Mouse (Mus musculus) testis, adult 2 months (tissue): ENCODE data around the gene Armc5.

Experiments used
- CTCF ChIP-seq: fragments of 200-500 bp; IDR thresholded peaks from 2 replicates; pipeline ENCODE4 v1.5.1; 2012; ENCODE audit warnings: low read depth, mild to moderate bottlenecking, inconsistent platforms, low read length, moderate library complexity; ENCODE audit not compliant: control insufficient read depth, insufficient read depth, insufficient replicate concordance
- POLR2A ChIP-seq: fragments of 200-500 bp; IDR thresholded peaks from 2 replicates; pipeline ENCODE4 v1.6.1; 2012; ENCODE audit warnings: low read depth, mild to moderate bottlenecking, inconsistent platforms, low read length, moderate library complexity; ENCODE audit not compliant: control insufficient read depth

DNA sequence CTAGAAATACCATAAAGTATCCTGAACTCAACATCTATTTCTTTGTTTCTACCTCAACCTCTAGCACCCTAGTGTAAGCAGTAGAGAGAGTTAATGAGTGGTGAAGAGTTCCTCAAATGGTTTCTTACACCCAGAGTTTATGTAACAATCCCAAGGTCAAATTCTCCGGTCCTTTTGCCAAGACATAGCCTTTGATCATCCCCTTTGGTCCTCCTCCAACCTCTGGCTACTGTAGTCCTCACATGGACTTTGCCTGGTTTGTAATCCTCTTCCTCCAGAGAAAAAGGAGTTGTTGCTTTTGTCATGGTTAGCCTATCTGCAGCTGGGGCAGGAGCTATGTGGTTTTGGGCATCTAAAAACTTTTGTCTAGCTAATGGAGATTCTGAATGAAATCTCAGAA lies 1.7 kb upstream of the Armc5 start:
- TF ChIP-seq CTCF (no peak), POLR2A (no peak)
